Mouse (Mus musculus) layer of hippocampus, adult 9-10 months (tissue): ENCODE data around the gene Ranbp3.
"Not testable (repeated sequence)": the region's sequence is repeated elsewhere in the genome, so short reads cannot be mapped to it uniquely, and the experiment has no call there.

Experiments used
- DNase-seq: peaks from one replicate; pipeline ENCODE4 v3.0.0; 2022; ENCODE audit warnings: low spot score

The Ranbp3 gene

GRCm38 (mm10) chr17:56672941-56673646 lies at the start of gene Ranbp3:
Gene Ranbp3, plus strand, starts transcription at chr17:56673294.
- peak; percentile 87 for DNase-seq

GRCm38 (mm10) chr17:56625495-56625894 lies 47.6 kb upstream of the Ranbp3 start:
- DNase-seq, result no peak

GRCm38 (mm10) chr17:56626260-56626659 lies 46.8 kb upstream of the Ranbp3 start:
- DNase-seq, result no peak

- peak; percentile 93 for DNase-seq
Observed at GRCm38 (mm10) chr17:56626754-56627470, 46.2 kb upstream of the Ranbp3 start, which contains the start of gene Lonp1. Gene Lonp1, minus strand, starts transcription at chr17:56626887.

- no peak for DNase-seq
Observed at GRCm38 (mm10) chr17:56627530-56628277, 45.4 kb upstream of the Ranbp3 start, which contains the start of gene Catsperd. Gene Catsperd, plus strand, starts transcription at chr17:56628143.

GRCm38 (mm10) chr17:56629800-56630781 lies 43.0 kb upstream of the Ranbp3 start:
- DNase-seq, result not testable (repeated sequence)

- DNase-seq, result no peak
Observed at GRCm38 (mm10) chr17:56631807-56632206, 41.3 kb upstream of the Ranbp3 start.

- no peak for DNase-seq
Observed at GRCm38 (mm10) chr17:56634023-56634422, 39.1 kb upstream of the Ranbp3 start.

GRCm38 (mm10) chr17:56643237-56643636 lies 29.9 kb upstream of the Ranbp3 start:
- DNase-seq, result no peak

- DNase-seq, result no peak
Observed at GRCm38 (mm10) chr17:56647546-56647945, 25.5 kb upstream of the Ranbp3 start.

- DNase-seq, result no peak
Observed at GRCm38 (mm10) chr17:56651801-56652200, 21.3 kb upstream of the Ranbp3 start.

- no peak for DNase-seq
Observed at GRCm38 (mm10) chr17:56654771-56655170, 18.3 kb upstream of the Ranbp3 start.

GRCm38 (mm10) chr17:56655311-56655710 lies 17.8 kb upstream of the Ranbp3 start:
- DNase-seq, result no peak

GRCm38 (mm10) chr17:56656171-56656570 lies 16.9 kb upstream of the Ranbp3 start:
- no peak for DNase-seq

GRCm38 (mm10) chr17:56663659-56664058 lies 9.4 kb upstream of the Ranbp3 start:
- no peak for DNase-seq

GRCm38 (mm10) chr17:56664333-56664732 lies 8.8 kb upstream of the Ranbp3 start:
- DNase-seq, result no peak

GRCm38 (mm10) chr17:56666384-56666783 lies 6.7 kb upstream of the Ranbp3 start:
- no peak for DNase-seq

GRCm38 (mm10) chr17:56667591-56667990 lies 5.5 kb upstream of the Ranbp3 start:
- DNase-seq, result no peak

- DNase-seq, result peak; percentile 42
Observed at GRCm38 (mm10) chr17:56668384-56669144, 4.5 kb upstream of the Ranbp3 start.

GRCm38 (mm10) chr17:56669766-56670165 lies 3.3 kb upstream of the Ranbp3 start:
- DNase-seq, result no peak
